ENCODE assay signal across 15 mouse cellular contexts in the genomic region with DNA sequence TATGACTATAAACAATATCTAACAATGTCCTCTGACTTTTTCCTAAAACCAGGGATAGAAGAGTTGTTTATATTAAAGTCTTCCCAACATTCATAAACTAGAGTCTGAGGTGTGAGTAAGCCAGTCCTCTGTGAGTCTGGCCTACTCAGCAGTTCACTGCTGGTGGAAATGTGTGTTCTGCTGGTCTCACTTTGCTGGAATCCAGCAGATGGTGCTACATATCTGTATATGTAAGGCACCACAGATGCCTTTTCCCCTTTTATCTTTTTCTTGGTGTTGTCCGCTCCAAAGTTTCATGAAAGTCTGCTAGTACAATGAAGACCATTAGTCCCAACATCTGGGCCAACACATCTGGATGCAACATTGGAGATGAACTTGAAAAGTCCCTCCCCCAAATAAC. TPM values are rescaled to one million over a fixed set of nuclear protein-coding genes. Genes with fewer than 3 reads are reported as not detected.
DNase-seq lines count a peak whose midpoint lies in the region; ATAC-seq and TF ChIP-seq lines count a peak whose summit lies in the region.
"Had no signal": no experiment of that assay in that cellular context is flagged by ENCODE, and none has a peak within 500 bp of the region (broad histone marks: within the 10 kb centered on the region; RNA-seq: fewer than 3 reads in every experiment).

No protein-coding gene starts in this region.

- no peaks in the 10 kb centered on the region for H3K9me3 ChIP-seq in intestine, postnatal 0 days (ENCODE audit: control insufficient read depth)
- no peaks in the 10 kb centered on the region for H3K9me3 ChIP-seq in intestine, embryonic 16.5 days (ENCODE audit: control insufficient read depth, low read length)
- no peaks in the 10 kb centered on the region for H3K9me3 ChIP-seq in midbrain, embryonic 14.5 days (ENCODE audit: control insufficient read depth, low read length)
- H3K9me3 ChIP-seq in midbrain, embryonic 11.5 days (ENCODE audit: control insufficient read depth, low read length) = no peaks in the 10 kb centered on the region
- H3K9me3 ChIP-seq: heart, embryonic 13.5 days; liver, embryonic 12.5 days had no signal

- no peak overlapping the region for H3K9ac ChIP-seq in intestine, postnatal 0 days (ENCODE audit: low read depth, low read length)
- H3K9ac ChIP-seq in intestine, embryonic 16.5 days (ENCODE audit: low read depth, low read length) = no peak overlapping the region
- no peak overlapping the region for H3K9ac ChIP-seq in midbrain, embryonic 14.5 days (replicated peaks; ENCODE audit: low read length)
- no peak overlapping the region for H3K9ac ChIP-seq in midbrain, embryonic 11.5 days (ENCODE audit: low read length)
- H3K9ac ChIP-seq: heart, embryonic 13.5 days; liver, embryonic 12.5 days had no signal

- H3K4me3 ChIP-seq in intestine, postnatal 0 days (ENCODE audit: low read depth, low read length) = no peak overlapping the region
- H3K4me3 ChIP-seq in intestine, embryonic 16.5 days (ENCODE audit: low read length) = no peak overlapping the region
- H3K4me3 ChIP-seq in midbrain, embryonic 14.5 days (replicated peaks; ENCODE audit: low read depth, low read length) = no peak overlapping the region
- H3K4me3 ChIP-seq in midbrain, embryonic 11.5 days (ENCODE audit: low read depth, low read length) = no peak overlapping the region
- H3K4me3 ChIP-seq in cortical plate, adult 2 months (ENCODE audit: insufficient read depth, low read length) = no peak overlapping the region
- H3K4me3 ChIP-seq: heart, embryonic 13.5 days; liver, embryonic 12.5 days had no signal

- no peak for ATAC-seq in intestine, postnatal 0 days
- ATAC-seq in intestine, embryonic 16.5 days = no peak
- no peak for ATAC-seq in midbrain, embryonic 14.5 days (ENCODE audit: low FRiP score, low TSS enrichment)
- no peak for ATAC-seq in midbrain, embryonic 11.5 days (ENCODE audit: low FRiP score)
- ATAC-seq: inflammation-experienced regulatory T-cells, adult 6 months; liver, embryonic 12.5 days had no signal

- H3K4me1 ChIP-seq in intestine, postnatal 0 days (replicated peaks; ENCODE audit: control insufficient read depth, insufficient read depth, low read length) = no peaks in the 10 kb centered on the region
- H3K4me1 ChIP-seq in intestine, embryonic 16.5 days (ENCODE audit: control insufficient read depth, insufficient read depth, low read length) = no peaks in the 10 kb centered on the region
- H3K4me1 ChIP-seq in midbrain, embryonic 14.5 days (ENCODE audit: control insufficient read depth, insufficient read depth, low read length) = no peaks in the 10 kb centered on the region
- H3K4me1 ChIP-seq in midbrain, embryonic 11.5 days (ENCODE audit: control insufficient read depth, insufficient read depth, low read length) = no peaks in the 10 kb centered on the region
- H3K4me1 ChIP-seq in cortical plate, adult 2 months (ENCODE audit: control insufficient read depth, insufficient read depth, low read length) = no peaks in the 10 kb centered on the region
- H3K4me1 ChIP-seq: heart, embryonic 13.5 days; liver, embryonic 12.5 days had no signal

- peak; percentile 15; the same call in 1 of the 2 replicates for TF ChIP-seq CTCF in intestine, postnatal 0 days (IDR thresholded peaks at IDR 0.05; ENCODE audit: low read depth)
- TF ChIP-seq CTCF in cortical plate, adult 2 months (IDR thresholded peaks at IDR 0.05; ENCODE audit: extremely low read depth, insufficient read depth, low read length) = peak; percentile 61; the same call in 1 of the 2 replicates

- H3K4me2 ChIP-seq in intestine, postnatal 0 days (replicated peaks; ENCODE audit: low read depth) = no peak overlapping the region
- no peak overlapping the region for H3K4me2 ChIP-seq in intestine, embryonic 16.5 days (ENCODE audit: low read depth, low read length)
- H3K4me2 ChIP-seq in midbrain, embryonic 14.5 days (ENCODE audit: low read length) = no peak overlapping the region
- no peak overlapping the region for H3K4me2 ChIP-seq in midbrain, embryonic 11.5 days
- H3K4me2 ChIP-seq: heart, embryonic 13.5 days; liver, embryonic 12.5 days had no signal

- no peaks in the 10 kb centered on the region for H3K36me3 ChIP-seq in intestine, postnatal 0 days (ENCODE audit: control insufficient read depth, insufficient read depth)
- H3K36me3 ChIP-seq in intestine, embryonic 16.5 days (ENCODE audit: control insufficient read depth, insufficient read depth, low read length) = no peaks in the 10 kb centered on the region
- H3K36me3 ChIP-seq in midbrain, embryonic 14.5 days (ENCODE audit: control insufficient read depth, insufficient read depth, low read length) = no peaks in the 10 kb centered on the region
- H3K36me3 ChIP-seq in midbrain, embryonic 11.5 days (ENCODE audit: control insufficient read depth, insufficient read depth, low read length) = no peaks in the 10 kb centered on the region
- H3K36me3 ChIP-seq: heart, embryonic 13.5 days; liver, embryonic 12.5 days had no signal

- no peak overlapping the region for H3K27ac ChIP-seq in intestine, postnatal 0 days (ENCODE audit: low read depth, low read length)
- no peak overlapping the region for H3K27ac ChIP-seq in intestine, embryonic 16.5 days (ENCODE audit: low read length)
- H3K27ac ChIP-seq in midbrain, embryonic 14.5 days (replicated peaks; ENCODE audit: low read depth, low read length) = no peak overlapping the region
- no peak overlapping the region for H3K27ac ChIP-seq in midbrain, embryonic 11.5 days (ENCODE audit: low read depth, low read length)
- H3K27ac ChIP-seq in cortical plate, adult 2 months (ENCODE audit: insufficient read depth, low read length) = no peak overlapping the region
- H3K27ac ChIP-seq: heart, embryonic 13.5 days; liver, embryonic 12.5 days had no signal

- no peak for TF ChIP-seq POLR2A in cortical plate, adult 2 months (IDR thresholded peaks at IDR 0.05; ENCODE audit: extremely low read depth, insufficient read depth, low read length)

- no peaks in the 10 kb centered on the region for H3K27me3 ChIP-seq in intestine, postnatal 0 days (replicated peaks; ENCODE audit: control insufficient read depth, insufficient read depth, low read length)
- no peaks in the 10 kb centered on the region for H3K27me3 ChIP-seq in intestine, embryonic 16.5 days (replicated peaks; ENCODE audit: control insufficient read depth, insufficient read depth, low read length)
- no peaks in the 10 kb centered on the region for H3K27me3 ChIP-seq in midbrain, embryonic 14.5 days (ENCODE audit: control insufficient read depth, insufficient read depth, low read length)
- no peaks in the 10 kb centered on the region for H3K27me3 ChIP-seq in midbrain, embryonic 11.5 days (ENCODE audit: control insufficient read depth, insufficient read depth, low read length)
- H3K27me3 ChIP-seq: heart, embryonic 13.5 days; liver, embryonic 12.5 days had no signal

- DNase-seq in cerebellum, postnatal 10 days = peak; percentile 7 to 9
- DNase-seq in cerebellum, postnatal 4 days (ENCODE audit: low spot score in 2 of 2) = no peak
- peak; percentile 62 for DNase-seq in midbrain, embryonic 14.5 days
- DNase-seq in midbrain, embryonic 11.5 days (ENCODE audit: low spot score, missing footprints) = no peak
- no peak for DNase-seq in testis, postnatal 14 days (ENCODE audit: low spot score)
- DNase-seq: gastrocnemius, postnatal 10 days; kidney, postnatal 4 days; lung, postnatal 4 days; thymus, adult 18-20 months had no signal

- WGBS in intestine, postnatal 0 days = 74% methylated on average over 1 of the region's 1 CpGs
- 58% methylated on average over 1 of the region's 1 CpGs for WGBS in intestine, embryonic 16.5 days
- WGBS in midbrain, embryonic 14.5 days = 60% methylated on average over 1 of the region's 1 CpGs
- whole genome bisulfite sequencing in midbrain, embryonic 11.5 days = 67% methylated on average over 1 of the region's 1 CpGs

RNA-seq across cellular contexts. Expression of gene Ccdc39, which starts 9.0 kb away (rescaled TPM):
- polyA plus RNA-seq in intestine, postnatal 0 days (2015; fragmentation: Nextera tagmentation; extraction: Ambion mirVana) = 0.39 and 0.67 TPM in 2 replicates
- polyA plus RNA-seq in intestine, embryonic 16.5 days (2015; fragmentation: Nextera tagmentation; extraction: Ambion mirVana) = 1.9 and 2.2 TPM in 2 replicates
- polyA plus RNA-seq in midbrain, embryonic 14.5 days (2014; fragmentation: Nextera tagmentation; extraction: Ambion mirVana) = 16.8 and 16.9 TPM in 2 replicates
- polyA plus RNA-seq in midbrain, embryonic 11.5 days (2014; fragmentation: Nextera tagmentation; extraction: Ambion mirVana) = 9.3 and 10.9 TPM in 2 replicates
- 57.5 and 63.0 TPM in 2 replicates for polyA plus RNA-seq in cortical plate, adult 2 months (2012; rRNA removed)

RNA-seq across cellular contexts. Expression of gene Ttc14, which starts 53.4 kb away (rescaled TPM):
- polyA plus RNA-seq in intestine, postnatal 0 days (2015; fragmentation: Nextera tagmentation; extraction: Ambion mirVana) = 26.5 and 34.0 TPM in 2 replicates
- 39.2 and 39.5 TPM in 2 replicates for polyA plus RNA-seq in intestine, embryonic 16.5 days (2015; fragmentation: Nextera tagmentation; extraction: Ambion mirVana)
- polyA plus RNA-seq in midbrain, embryonic 14.5 days (2014; fragmentation: Nextera tagmentation; extraction: Ambion mirVana) = 79.9 and 88.3 TPM in 2 replicates
- polyA plus RNA-seq in midbrain, embryonic 11.5 days (2014; fragmentation: Nextera tagmentation; extraction: Ambion mirVana) = 61.1 and 67.0 TPM in 2 replicates
- 72.0 and 82.5 TPM in 2 replicates for polyA plus RNA-seq in cortical plate, adult 2 months (2012; rRNA removed)

Comparison
In these comparisons a context has a peak if more than half of its experiments do, and no peak if none do; other contexts are left out.
1. DNase-seq: peak in cerebellum, postnatal 10 days (2 of 2) and midbrain, embryonic 14.5 days (single experiment); none in cerebellum, postnatal 4 days (0 of 2), midbrain, embryonic 11.5 days (single experiment) and testis, postnatal 14 days (single experiment).